Mouse (Mus musculus): ENCODE measurements around the gene Slc9a3r2. TPM values are rescaled to one million over a fixed set of nuclear protein-coding genes. Genes with fewer than 3 reads are reported as not detected.
A peak's percentile ranks its signal among the peaks of the same experiment; 100 is the strongest.

The Slc9a3r2 gene
- total RNA-seq, 2 experiments from 2014 or later = 66.9 to 72.8 TPM

GRCm38 (mm10) chr17:24636781-24637481 lies 13.2 kb downstream of the Slc9a3r2 start:
- no peak for DNase-seq

- no peak for DNase-seq
These were observed 14.4 kb downstream of the Slc9a3r2 start for GRCm38 (mm10) chr17:24635694-24636093.

GRCm38 (mm10) chr17:24635024-24635423 lies 15.1 kb downstream of the Slc9a3r2 start:
- DNase-seq = no peak

- no peak for DNase-seq
These were observed 16.3 kb downstream of the Slc9a3r2 start for GRCm38 (mm10) chr17:24633831-24634230.

- peak; percentile 70 for DNase-seq
These were observed 17.2 kb downstream of the Slc9a3r2 start for GRCm38 (mm10) chr17:24632813-24633449.

GRCm38 (mm10) chr17:24632167-24632812 lies 17.8 kb downstream of the Slc9a3r2 start, which contains the start of the genes Tsc2 and Nthl1:
Gene Tsc2, minus strand, starts transcription at chr17:24632630.
Gene Nthl1, plus strand, starts transcription at chr17:24632680.
- DNase-seq = peak; percentile 90

- DNase-seq = no peak
These were observed 20.1 kb downstream of the Slc9a3r2 start for GRCm38 (mm10) chr17:24630072-24630471.

GRCm38 (mm10) chr17:24628646-24629045 lies 21.5 kb downstream of the Slc9a3r2 start:
- peak; percentile 87 for DNase-seq

- DNase-seq = no peak
These were observed 24.7 kb downstream of the Slc9a3r2 start for GRCm38 (mm10) chr17:24625472-24625871.

GRCm38 (mm10) chr17:24617561-24618194 lies 32.4 kb downstream of the Slc9a3r2 start:
- no peak for DNase-seq

- DNase-seq = no peak
These were observed 39.4 kb downstream of the Slc9a3r2 start for GRCm38 (mm10) chr17:24610711-24611110.

GRCm38 (mm10) chr17:24608874-24609273 lies 41.3 kb downstream of the Slc9a3r2 start:
- no peak for DNase-seq

GRCm38 (mm10) chr17:24608370-24608769 lies 41.8 kb downstream of the Slc9a3r2 start:
- DNase-seq = no peak

GRCm38 (mm10) chr17:24604557-24604956 lies 45.6 kb downstream of the Slc9a3r2 start:
- DNase-seq = no peak

- no peak for DNase-seq
These were observed 46.2 kb downstream of the Slc9a3r2 start for GRCm38 (mm10) chr17:24603961-24604360.

GRCm38 (mm10) chr17:24600502-24600901 lies 49.6 kb downstream of the Slc9a3r2 start:
- no peak for DNase-seq

GRCm38 (mm10) chr17:24597989-24598388 lies 52.1 kb downstream of the Slc9a3r2 start:
- no peak for DNase-seq

GRCm38 (mm10) chr17:24596471-24597183 lies 53.5 kb downstream of the Slc9a3r2 start:
- DNase-seq = no peak

GRCm38 (mm10) chr17:24596073-24596466 lies 54.1 kb downstream of the Slc9a3r2 start:
- no peak for DNase-seq

GRCm38 (mm10) chr17:24595126-24596072 lies 54.7 kb downstream of the Slc9a3r2 start:
- peak; percentile 29 for DNase-seq
